Mouse (Mus musculus): ENCODE measurements around the gene Nxph1. TPM values are rescaled to one million over a fixed set of nuclear protein-coding genes. Genes with fewer than 3 reads are reported as not detected.

Nxph1 gene
- polyA plus RNA-seq, 1 experiment, result not detected

GRCm38 (mm10) chr6:8955817-8956529, 7.7 kb downstream of the Nxph1 start:
- TF ChIP-seq GATA1 (IDR thresholded peaks at IDR 0.05; ENCODE audit: low read length), result no peak

GRCm38 (mm10) chr6:8956743-8957528, 8.7 kb downstream of the Nxph1 start:
- no peak for TF ChIP-seq GATA1 (IDR thresholded peaks at IDR 0.05; ENCODE audit: low read length)

GRCm38 (mm10) chr6:8957529-8957887, 9.3 kb downstream of the Nxph1 start:
- no peak for TF ChIP-seq GATA1 (IDR thresholded peaks at IDR 0.05; ENCODE audit: low read length)

- no peak for TF ChIP-seq GATA1 (IDR thresholded peaks at IDR 0.05; ENCODE audit: low read length)
Measured at GRCm38 (mm10) chr6:8958081-8958919, 10.1 kb downstream of the Nxph1 start.

- TF ChIP-seq GATA1 (IDR thresholded peaks at IDR 0.05; ENCODE audit: low read length), result no peak
Measured at GRCm38 (mm10) chr6:8959810-8960209, 11.6 kb downstream of the Nxph1 start.

- no peak for TF ChIP-seq GATA1 (IDR thresholded peaks at IDR 0.05; ENCODE audit: low read length)
Measured at GRCm38 (mm10) chr6:8970576-8970975, 22.3 kb downstream of the Nxph1 start.

GRCm38 (mm10) chr6:8979237-8979871, 31.1 kb downstream of the Nxph1 start:
- no peak for TF ChIP-seq GATA1 (IDR thresholded peaks at IDR 0.05; ENCODE audit: low read length)

GRCm38 (mm10) chr6:8996301-8996943, 48.2 kb downstream of the Nxph1 start:
- TF ChIP-seq GATA1 (IDR thresholded peaks at IDR 0.05; ENCODE audit: low read length), result no peak

- TF ChIP-seq GATA1 (IDR thresholded peaks at IDR 0.05; ENCODE audit: low read length), result no peak
Measured at GRCm38 (mm10) chr6:8997326-8997725, 49.1 kb downstream of the Nxph1 start.

- TF ChIP-seq GATA1 (IDR thresholded peaks at IDR 0.05; ENCODE audit: low read length), result no peak
Measured at GRCm38 (mm10) chr6:9002686-9003085, 54.5 kb downstream of the Nxph1 start.

GRCm38 (mm10) chr6:9026631-9027030, 78.4 kb downstream of the Nxph1 start:
- TF ChIP-seq GATA1 (IDR thresholded peaks at IDR 0.05; ENCODE audit: low read length), result no peak

- no peak for TF ChIP-seq GATA1 (IDR thresholded peaks at IDR 0.05; ENCODE audit: low read length)
Measured at GRCm38 (mm10) chr6:9027146-9027545, 78.9 kb downstream of the Nxph1 start.

GRCm38 (mm10) chr6:9028501-9028900, 80.3 kb downstream of the Nxph1 start:
- no peak for TF ChIP-seq GATA1 (IDR thresholded peaks at IDR 0.05; ENCODE audit: low read length)

- TF ChIP-seq GATA1 (IDR thresholded peaks at IDR 0.05; ENCODE audit: low read length), result no peak
Measured at GRCm38 (mm10) chr6:9039286-9039685, 91.1 kb downstream of the Nxph1 start.

- TF ChIP-seq GATA1 (IDR thresholded peaks at IDR 0.05; ENCODE audit: low read length), result no peak
Measured at GRCm38 (mm10) chr6:9040991-9041390, 92.8 kb downstream of the Nxph1 start.

All from G1E-ER4 (cell line).